Mouse (Mus musculus): ENCODE results near the gene Ghitm.

The Ghitm gene

GRCm38 (mm10) chr14:37101531-37101930, 33.5 kb downstream of the Ghitm start:
- DNase-seq = no peak

- DNase-seq = no peak
Measured at GRCm38 (mm10) chr14:37097956-37098530, 37.0 kb downstream of the Ghitm start, which contains the start of gene Cdhr1. TSS of gene Cdhr1 (minus strand) at chr14:37098347.

- no peak for DNase-seq
Measured at GRCm38 (mm10) chr14:37095556-37095955, 39.5 kb downstream of the Ghitm start.

- no peak for DNase-seq
Measured at GRCm38 (mm10) chr14:37094436-37094835, 40.6 kb downstream of the Ghitm start.

- no peak for DNase-seq
Measured at GRCm38 (mm10) chr14:37083755-37084154, 51.3 kb downstream of the Ghitm start.

GRCm38 (mm10) chr14:37080724-37081123, 54.3 kb downstream of the Ghitm start:
- no peak for DNase-seq
